Mouse (Mus musculus): ENCODE measurements at regions not wholly inside any gene's neighbourhood (a gene's known extent, or its start where the extent isn't known, plus 50 kb on each side); places are given as distances from the start of the nearest gene placed in this dataset.

DNA sequence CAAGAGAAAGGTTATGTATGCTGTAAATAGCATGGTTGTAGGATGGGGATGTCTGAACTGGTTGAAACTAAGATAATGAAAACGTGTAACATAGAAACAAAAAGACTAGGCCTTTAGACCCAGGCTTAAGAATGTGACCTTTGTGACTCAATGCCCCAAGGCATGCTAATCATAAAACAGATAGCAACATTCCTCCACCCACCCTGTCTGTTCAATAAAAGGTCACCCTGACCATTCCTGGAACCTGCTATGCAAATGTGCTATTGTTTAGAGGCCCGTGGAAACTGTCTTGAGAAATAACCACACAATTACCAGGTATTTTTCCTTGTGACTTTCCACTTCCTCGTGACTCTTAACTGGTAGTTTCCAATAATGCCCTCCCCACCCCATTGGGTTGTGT lies 288.3 kb upstream of the Alcam start:
- no peak for DNase-seq

DNA sequence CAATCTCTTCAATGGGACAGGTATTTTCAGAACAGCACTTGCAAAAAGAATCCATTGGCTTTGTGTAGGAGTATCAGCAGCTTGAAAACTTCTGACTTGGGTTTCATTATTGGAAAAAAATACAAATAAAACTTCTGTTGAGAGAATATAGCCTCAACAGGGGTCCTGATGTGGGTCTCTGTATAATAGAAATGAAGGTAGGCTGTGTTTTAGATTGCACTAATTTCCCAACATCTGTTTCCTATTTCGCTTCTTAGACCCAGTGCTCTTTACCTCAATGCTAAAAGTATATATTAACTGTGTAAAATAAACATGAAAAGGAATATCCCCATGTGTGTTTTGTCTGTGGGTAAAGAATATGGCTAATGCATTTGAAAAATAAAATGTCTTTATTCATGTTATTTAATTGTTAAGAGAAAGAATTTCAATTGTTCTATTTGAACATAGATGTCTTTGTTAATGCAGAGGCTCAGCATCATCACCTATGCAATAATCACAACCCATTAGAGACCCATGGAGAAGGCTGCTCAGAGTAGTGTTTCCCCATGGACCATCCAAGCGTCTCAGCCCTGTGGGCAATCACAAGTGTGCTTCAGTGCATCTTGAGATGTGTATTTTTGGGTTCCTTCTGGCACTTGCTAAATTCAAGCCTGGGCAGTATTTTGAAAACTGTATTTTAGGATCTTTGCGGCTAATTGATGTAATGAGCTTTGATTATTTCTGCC lies 272.4 kb upstream of the Alcam start:
- DNase-seq = no peak

DNA sequence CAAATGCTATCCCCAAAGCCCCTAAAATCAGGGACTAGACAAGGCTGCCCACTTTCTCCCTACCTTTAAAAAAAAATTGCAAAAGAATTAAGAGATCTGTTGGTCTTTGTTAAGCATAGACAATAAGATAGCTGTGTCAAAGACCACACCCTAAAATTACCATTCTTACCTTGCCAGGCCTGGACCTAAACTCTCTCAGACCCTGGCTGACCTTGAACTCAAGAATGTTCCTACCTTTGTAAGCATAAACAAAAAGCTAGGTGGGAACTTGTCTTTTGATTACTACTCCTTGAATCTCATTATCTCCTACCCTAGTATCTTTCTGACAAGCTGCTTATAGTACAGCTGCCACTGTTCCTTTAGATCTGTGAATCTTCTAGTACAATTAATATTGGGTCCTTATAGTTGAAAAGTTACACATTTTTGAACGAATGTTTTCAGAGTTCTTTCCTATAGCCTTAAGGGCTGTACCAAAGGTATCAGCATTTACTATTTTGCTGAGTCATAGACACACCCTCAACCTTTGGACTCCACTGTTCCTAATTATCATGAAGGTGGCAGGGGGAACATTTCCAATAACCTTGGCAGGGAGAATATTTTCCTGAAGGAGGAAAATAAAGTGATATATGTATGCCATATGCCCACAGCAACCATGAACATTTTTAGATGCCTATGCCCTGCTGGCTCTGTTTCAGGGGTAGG lies 264.5 kb upstream of the Alcam start:
- no peak for DNase-seq

DNA sequence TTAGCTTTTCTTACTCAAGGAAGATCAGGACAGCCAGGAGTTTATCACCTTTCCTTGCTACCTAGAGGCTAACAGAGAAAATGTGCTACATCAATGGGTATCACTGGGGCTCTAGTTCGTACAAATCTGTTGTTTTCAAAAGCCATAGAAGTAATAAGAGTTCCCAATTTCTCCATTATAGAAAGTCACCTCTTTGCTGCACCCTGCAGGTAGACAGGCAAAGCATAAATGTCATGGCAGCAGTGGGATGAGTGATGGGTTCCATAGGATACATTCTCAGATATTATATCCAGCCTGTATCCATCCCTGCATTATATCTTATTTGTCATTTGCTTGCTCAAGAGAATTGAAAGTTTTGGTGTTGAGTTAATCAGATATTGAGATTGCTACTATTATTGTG lies 236.4 kb upstream of the Alcam start:
- no peak for DNase-seq

DNA sequence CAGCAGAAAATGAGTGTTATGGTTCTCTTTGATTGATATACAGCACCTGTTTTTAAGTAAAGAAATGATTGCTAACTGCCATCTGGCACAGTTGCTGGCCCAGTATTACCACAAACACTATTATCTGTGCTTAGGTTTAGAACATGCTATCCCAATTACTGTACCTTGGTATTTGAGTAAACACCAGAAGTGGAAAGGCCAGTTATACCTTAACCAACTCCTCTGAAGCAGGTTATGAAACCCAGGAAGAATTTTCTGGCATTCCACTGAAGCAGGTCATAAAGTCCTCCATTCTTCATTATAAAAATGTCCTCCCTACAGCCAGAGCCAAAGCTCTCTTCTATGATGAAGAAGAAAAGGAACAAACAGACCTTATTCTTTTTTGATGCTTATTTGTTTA lies 201.0 kb upstream of the Alcam start:
- no peak for DNase-seq

All from right cerebral cortex, postnatal 25 days (tissue).